Mouse (Mus musculus) left cerebral cortex, adult 8-10 months (tissue): Measurements from ENCODE around the gene Lbhd2. TPM values are rescaled to one million over a fixed set of nuclear protein-coding genes. Genes with fewer than 3 reads are reported as not detected.

ENCODE experiments used
- DNase-seq, 2 experiments: peaks; one replicate each; pipeline ENCODE4 v3.0.0; 2022; ENCODE audit warnings: low spot score in 2 of 2
- total RNA-seq, 4 experiments: library from RNA; stranded (reverse); gene quantifications; 2 replicates each; pipeline ENCODE4 v1.2.4; 2022

Lbhd2 gene
- total RNA-seq, 4 experiments from 2014 or later: 2.4 to 4.8 (median 3.5) TPM

GRCm38 (mm10) chr12:111430868-111431817 is 24.5 kb downstream of the Lbhd2 start:
- DNase-seq: no peak

- no peak for DNase-seq
Measured at GRCm38 (mm10) chr12:111432097-111432496, 25.5 kb downstream of the Lbhd2 start.

DNA sequence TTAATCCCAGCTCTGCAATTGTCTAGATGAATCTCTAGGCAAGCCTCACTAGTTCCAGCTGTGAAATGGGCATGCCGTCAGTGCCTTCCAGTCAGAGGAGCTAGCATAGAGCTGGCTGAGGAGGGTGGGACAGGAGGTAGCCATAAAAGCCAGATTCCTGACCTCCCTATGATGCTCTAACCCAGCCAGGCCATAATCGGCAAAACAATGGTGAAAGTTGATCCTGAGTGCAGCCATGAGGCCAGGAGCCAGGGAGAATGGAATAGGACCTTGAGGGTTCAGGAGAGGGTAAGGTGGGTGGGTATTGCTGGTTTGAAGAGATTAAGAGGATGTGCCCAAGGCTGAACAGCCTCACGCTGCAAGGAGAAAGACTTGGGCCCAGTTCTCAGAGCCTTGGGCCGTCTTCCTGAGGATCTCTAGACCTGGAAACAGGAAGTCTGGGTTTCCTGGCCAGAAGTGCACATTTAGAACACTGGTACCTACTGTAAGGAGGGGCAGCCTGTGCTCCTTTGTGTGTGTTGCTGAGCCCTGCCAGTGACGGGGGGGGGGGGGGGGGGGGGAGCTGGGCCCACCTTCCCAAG is 26.2 kb downstream of the Lbhd2 start:
- no peak for DNase-seq

GRCm38 (mm10) chr12:111434164-111434744 is 27.6 kb downstream of the Lbhd2 start:
- DNase-seq: no peak

- DNase-seq: no peak
Measured at GRCm38 (mm10) chr12:111434745-111435327, 28.2 kb downstream of the Lbhd2 start.

DNA sequence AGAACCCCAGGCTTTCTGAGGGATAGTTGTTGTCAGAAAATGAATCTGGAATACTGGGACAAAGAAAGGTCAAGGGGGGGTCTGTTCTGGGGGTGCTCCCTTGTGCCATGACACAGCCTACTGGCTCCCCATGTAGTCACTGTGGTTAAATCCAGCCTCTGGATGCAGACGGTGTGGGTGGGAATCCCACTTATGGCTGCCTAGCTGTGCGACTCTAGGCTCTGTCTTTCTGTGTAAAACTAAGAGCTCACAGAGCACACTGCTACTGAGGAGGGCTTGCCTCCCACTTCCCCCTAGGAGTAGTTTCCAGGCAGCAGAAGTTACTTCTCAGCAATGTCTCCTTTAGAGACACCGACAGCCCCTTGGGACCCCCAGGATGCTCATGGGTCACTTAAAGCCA is 29.6 kb downstream of the Lbhd2 start:
- no peak for DNase-seq

GRCm38 (mm10) chr12:111436640-111437039 is 30.0 kb downstream of the Lbhd2 start:
- DNase-seq: peak in 1 of 2 experiments; percentile 60

GRCm38 (mm10) chr12:111437222-111437900 is 30.8 kb downstream of the Lbhd2 start:
- DNase-seq: no peak

GRCm38 (mm10) chr12:111438850-111439249 is 32.2 kb downstream of the Lbhd2 start:
- no peak for DNase-seq

- DNase-seq: no peak
Measured at GRCm38 (mm10) chr12:111440701-111441373, 34.2 kb downstream of the Lbhd2 start.

DNA sequence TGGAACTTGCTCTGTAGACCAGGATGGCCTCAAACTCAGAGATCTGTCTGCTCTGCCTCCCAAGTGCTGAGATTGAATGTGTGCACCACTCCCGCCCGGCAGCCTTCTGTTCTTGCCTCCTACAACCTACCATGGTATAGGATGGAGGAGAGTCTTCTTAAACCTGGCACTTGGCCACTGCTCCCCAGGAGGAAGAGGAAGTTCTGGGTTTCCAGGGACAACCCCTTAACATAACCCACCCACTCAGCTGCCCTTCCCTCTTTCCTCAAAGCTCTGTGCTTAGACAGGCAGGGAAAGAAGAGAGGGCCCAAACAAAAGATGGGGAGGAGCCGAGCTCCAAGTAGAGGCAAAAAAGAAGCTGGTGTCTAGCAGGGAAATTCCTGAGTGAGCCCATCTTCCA is 34.9 kb downstream of the Lbhd2 start:
- peak in 1 of 2 experiments; percentile 48 for DNase-seq

GRCm38 (mm10) chr12:111442309-111443010 is 35.9 kb downstream of the Lbhd2 start, which contains the start of gene Tnfaip2:
TSS of gene Tnfaip2 (plus strand) at chr12:111442469.
- DNase-seq: no peak

GRCm38 (mm10) chr12:111443011-111443870 is 36.6 kb downstream of the Lbhd2 start:
- no peak for DNase-seq

DNA sequence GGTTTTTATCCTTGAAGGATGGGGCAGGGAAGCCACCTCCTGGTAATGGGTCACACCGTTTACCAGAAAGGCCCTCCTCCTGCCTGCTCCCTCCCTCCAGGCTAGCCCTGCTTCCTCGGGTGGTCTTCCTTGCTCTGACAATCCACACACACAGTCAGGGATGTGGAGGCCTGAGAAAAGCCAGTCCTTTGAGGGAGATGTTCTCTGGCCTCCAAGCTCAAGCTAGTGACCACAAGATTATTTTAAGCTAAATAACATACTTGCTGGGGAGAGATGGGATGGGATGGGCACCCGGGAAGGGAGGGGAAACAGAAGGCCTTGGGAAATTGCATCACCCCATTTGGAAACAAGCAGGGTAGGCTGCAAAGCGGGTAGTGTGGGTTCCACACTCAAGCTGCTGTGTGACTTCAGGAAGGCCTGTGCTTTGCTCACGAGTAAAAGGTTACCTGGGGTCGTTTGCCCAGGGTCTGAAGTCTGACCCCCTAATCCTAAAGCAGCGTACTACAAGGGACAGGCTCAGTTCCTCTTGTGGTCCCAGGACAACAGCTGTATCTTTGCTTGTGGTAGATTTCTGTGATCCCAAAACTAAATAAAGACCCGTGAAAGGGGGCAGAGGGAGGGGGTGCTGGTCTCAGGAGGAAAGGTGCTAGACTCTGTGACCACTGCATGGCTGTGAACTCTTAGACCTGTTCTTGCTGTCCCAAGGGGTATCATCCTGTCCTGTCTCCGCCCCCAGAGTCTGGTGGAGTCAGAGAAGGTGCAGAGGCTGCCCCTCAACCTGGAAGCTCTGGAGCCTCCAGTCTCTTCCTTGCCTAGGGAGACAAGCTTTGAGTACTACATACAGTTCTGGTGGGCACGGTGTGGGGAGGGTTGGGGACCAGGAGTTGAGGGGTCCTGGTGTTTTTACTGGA is 37.6 kb downstream of the Lbhd2 start:
- no peak for DNase-seq

- DNase-seq: no peak
Measured at GRCm38 (mm10) chr12:111445161-111445889, 38.7 kb downstream of the Lbhd2 start.

- DNase-seq: no peak
Measured at GRCm38 (mm10) chr12:111445890-111446613, 39.4 kb downstream of the Lbhd2 start.

DNA sequence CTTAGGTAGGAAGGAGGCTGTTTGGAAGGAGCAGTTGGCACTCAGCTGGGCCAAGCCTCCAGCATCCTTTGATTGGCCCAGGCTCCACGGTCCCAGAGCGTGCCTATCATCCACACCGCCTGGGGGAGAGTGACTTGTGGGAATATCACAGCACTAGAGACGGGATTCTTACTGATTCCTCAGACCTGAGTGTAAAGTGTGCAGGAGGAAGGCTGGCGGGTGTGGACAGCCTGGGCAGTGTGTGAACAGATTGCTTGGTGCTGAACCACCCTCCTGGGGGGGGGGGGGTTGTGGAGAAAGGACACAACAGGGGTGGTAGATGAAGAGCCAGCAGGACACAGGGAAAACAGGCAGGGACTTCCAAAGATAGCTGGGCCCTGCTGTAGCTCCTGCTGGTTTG is 40.1 kb downstream of the Lbhd2 start:
- no peak for DNase-seq
